Mouse (Mus musculus) liver, embryonic 15.5 days (tissue): ENCODE measurements around the gene Fmnl2. TPM values are rescaled to one million over a fixed set of nuclear protein-coding genes. Genes with fewer than 3 reads are reported as not detected.

Experiments used
- ATAC-seq: fragments of 200-750 bp; cut with Nextera tagmentation; 2 replicates; pipeline ENCODE4 v1.8.0; 2017; ENCODE audit warnings: moderate number of reproducible peaks, mild to moderate bottlenecking, moderate library complexity; ENCODE audit not compliant: insufficient read depth
- H3K27ac ChIP-seq: fragments of 300-500 bp; sonication (generic); replicated peaks from 2 replicates; pipeline ENCODE4 v1.5.1; 2015; ENCODE audit warnings: mild to moderate bottlenecking, inconsistent platforms
- H3K27me3 ChIP-seq: fragments of 300-500 bp; sonication (generic); 2 replicates; pipeline ENCODE4 v1.6.1; 2015; ENCODE audit warnings: mild to moderate bottlenecking, inconsistent platforms
- H3K36me3 ChIP-seq: fragments of 300-500 bp; sonication (generic); replicated peaks from 2 replicates; pipeline ENCODE4 v1.6.1; 2015; ENCODE audit warnings: moderate library complexity, mild to moderate bottlenecking, inconsistent platforms
- H3K4me1 ChIP-seq: fragments of 300-500 bp; sonication (generic); replicated peaks from 2 replicates; pipeline ENCODE4 v1.6.1; 2015; ENCODE audit warnings: inconsistent platforms
- H3K4me2 ChIP-seq: fragments of 300-500 bp; sonication (generic); 2 replicates; pipeline ENCODE4 v1.6.1; 2015; ENCODE audit warnings: moderate library complexity, mild to moderate bottlenecking, inconsistent platforms
- H3K4me3 ChIP-seq: fragments of 300-500 bp; sonication (generic); replicated peaks from 2 replicates; pipeline ENCODE4 v1.5.1; 2015; ENCODE audit warnings: mild to moderate bottlenecking, inconsistent platforms
- H3K9ac ChIP-seq: fragments of 300-500 bp; sonication (generic); 2 replicates; pipeline ENCODE4 v1.6.1; 2015; ENCODE audit warnings: moderate library complexity, mild to moderate bottlenecking, inconsistent platforms
- H3K9me3 ChIP-seq: fragments of 300-500 bp; sonication (generic); replicated peaks from 2 replicates; pipeline ENCODE4 v1.6.1; 2016; ENCODE audit warnings: inconsistent platforms
- WGBS: fragments of 180-500 bp; shearing (Covaris S2); methylation state at CpG from one replicate; pipeline ENCODE4 v1.1.7; 2015; ENCODE audit warnings: mixed read lengths; ENCODE audit not compliant: insufficient replicate concordance; 5-methylcytosine and 5-hydroxymethylcytosine counted together
- polyA plus RNA-seq: library from polyadenylated mRNA; unstranded; fragments of >200 nt; fragmentation: Nextera tagmentation; extraction: Ambion mirVana; gene quantifications from 2 replicates; pipeline ENCODE4 v1.2.1, GENCODE M21; 2015

The Fmnl2 gene
- polyA plus RNA-seq, 1 experiment from 2014 or later, result 0.46 TPM

GRCm38 (mm10) chr2:53121797-53122196 lies 264.1 kb downstream of the Fmnl2 start:
- H3K36me3 ChIP-seq, result no peaks in the 10 kb centered on the region
- no peak overlapping the region for H3K9ac ChIP-seq
- no peak overlapping the region for H3K4me3 ChIP-seq
- WGBS, result 54% methylated on average over 5 of the region's 5 CpGs
- no peaks in the 10 kb centered on the region for H3K9me3 ChIP-seq
- H3K4me1 ChIP-seq, result no peaks in the 10 kb centered on the region
- no peak for ATAC-seq
- H3K27me3 ChIP-seq, result no peaks in the 10 kb centered on the region
- H3K27ac ChIP-seq, result no peak overlapping the region
- no peak overlapping the region for H3K4me2 ChIP-seq

- ATAC-seq, result no peak
- no peaks in the 10 kb centered on the region for H3K36me3 ChIP-seq
- H3K27ac ChIP-seq, result no peak overlapping the region
- no peaks in the 10 kb centered on the region for H3K9me3 ChIP-seq
- no peak overlapping the region for H3K9ac ChIP-seq
- H3K4me2 ChIP-seq, result no peak overlapping the region
- H3K4me3 ChIP-seq, result no peak overlapping the region
- no peaks in the 10 kb centered on the region for H3K4me1 ChIP-seq
- no peaks in the 10 kb centered on the region for H3K27me3 ChIP-seq
- WGBS, result 71% methylated on average over 3 of the region's 3 CpGs
Measured at GRCm38 (mm10) chr2:53125998-53126397, 268.3 kb downstream of the Fmnl2 start.

- no peaks in the 10 kb centered on the region for H3K27me3 ChIP-seq
- H3K9me3 ChIP-seq, result no peaks in the 10 kb centered on the region
- no peak overlapping the region for H3K4me3 ChIP-seq
- WGBS, result 58% methylated on average over 6 of the region's 6 CpGs
- ATAC-seq, result no peak
- H3K27ac ChIP-seq, result no peak overlapping the region
- no peaks in the 10 kb centered on the region for H3K4me1 ChIP-seq
- H3K9ac ChIP-seq, result no peak overlapping the region
- H3K36me3 ChIP-seq, result 0 out of 2 replicates have a peak, but pooled peaks cover 2% of the 10 kb centered on the region
- H3K4me2 ChIP-seq, result no peak overlapping the region
Measured at GRCm38 (mm10) chr2:53129070-53129469, 271.4 kb downstream of the Fmnl2 start.

- 88% methylated on average over 9 of the region's 9 CpGs for WGBS
- Histone ChIP-seq H3K4me2 (no peak overlapping the region), H3K9me3 (no peaks in the 10 kb centered on the region), H3K27ac (no peak overlapping the region), H3K4me1 (no peaks in the 10 kb centered on the region), H3K9ac (no peak overlapping the region), H3K27me3 (no peaks in the 10 kb centered on the region), H3K36me3 (0 out of 2 replicates have a peak, but pooled peaks cover 2% of the 10 kb centered on the region), H3K4me3 (no peak overlapping the region)
- ATAC-seq, result no peak
Measured at GRCm38 (mm10) chr2:53131567-53131966, 273.9 kb downstream of the Fmnl2 start.

- no peak overlapping the region for H3K27ac ChIP-seq
- no peak overlapping the region for H3K9ac ChIP-seq
- H3K4me2 ChIP-seq, result no peak overlapping the region
- no peaks in the 10 kb centered on the region for H3K27me3 ChIP-seq
- H3K4me3 ChIP-seq, result no peak overlapping the region
- H3K36me3 ChIP-seq, result peaks cover 48% of the 10 kb centered on the region
- H3K4me1 ChIP-seq, result no peaks in the 10 kb centered on the region
- ATAC-seq, result no peak
- no peaks in the 10 kb centered on the region for H3K9me3 ChIP-seq
Measured at GRCm38 (mm10) chr2:53146852-53147251, 289.2 kb downstream of the Fmnl2 start.

- no peak overlapping the region for H3K4me2 ChIP-seq
- no peak overlapping the region for H3K9ac ChIP-seq
- ATAC-seq, result no peak
- H3K36me3 ChIP-seq, result peaks cover 29% of the 10 kb centered on the region
- H3K27me3 ChIP-seq, result no peaks in the 10 kb centered on the region
- no peak overlapping the region for H3K27ac ChIP-seq
- H3K4me1 ChIP-seq, result no peaks in the 10 kb centered on the region
- H3K4me3 ChIP-seq, result no peak overlapping the region
- H3K9me3 ChIP-seq, result no peaks in the 10 kb centered on the region
Measured at GRCm38 (mm10) chr2:53173966-53174365, 316.3 kb downstream of the Fmnl2 start.

- no peak for ATAC-seq
- 67% methylated on average over 3 of the region's 3 CpGs for WGBS
Measured at GRCm38 (mm10) chr2:53178966-53179365, 321.3 kb downstream of the Fmnl2 start.

GRCm38 (mm10) chr2:53179876-53180275 lies 322.2 kb downstream of the Fmnl2 start:
- H3K27me3 ChIP-seq, result no peaks in the 10 kb centered on the region
- no peak overlapping the region for H3K27ac ChIP-seq
- no peak overlapping the region for H3K4me3 ChIP-seq
- ATAC-seq, result no peak
- H3K9me3 ChIP-seq, result no peaks in the 10 kb centered on the region
- peaks cover 21% of the 10 kb centered on the region for H3K36me3 ChIP-seq
- no peak overlapping the region for H3K4me2 ChIP-seq
- peaks cover 4% of the 10 kb centered on the region; the same call in 1 of the 2 replicates for H3K4me1 ChIP-seq
- H3K9ac ChIP-seq, result no peak overlapping the region

More at GRCm38 (mm10) chr2:53178966-53179365, 321.3 kb downstream of the Fmnl2 start:
- H3K4me3 ChIP-seq, result no peak overlapping the region
- peaks cover 4% of the 10 kb centered on the region; the same call in 1 of the 2 replicates for H3K4me1 ChIP-seq
- no peak overlapping the region for H3K4me2 ChIP-seq
- no peak overlapping the region for H3K27ac ChIP-seq
- H3K9ac ChIP-seq, result no peak overlapping the region
- peaks cover 21% of the 10 kb centered on the region for H3K36me3 ChIP-seq
- H3K27me3 ChIP-seq, result no peaks in the 10 kb centered on the region
- no peaks in the 10 kb centered on the region for H3K9me3 ChIP-seq

Other genes with a start within 250 kb of the Fmnl2 start
- 0.18 and 0.20 TPM in 2 replicates for gene Cacnb4, start 181.0 kb upstream of the Fmnl2 start, polyA plus RNA-seq
- 8.3 and 9.0 TPM in 2 replicates for gene Stam2, start 115.6 kb upstream of the Fmnl2 start, polyA plus RNA-seq